Mouse (Mus musculus): ENCODE measurements at regions not wholly inside any gene's neighbourhood (a gene's known extent, or its start where the extent isn't known, plus 50 kb on each side); places are given as distances from the start of the nearest gene placed in this dataset.

DNA sequence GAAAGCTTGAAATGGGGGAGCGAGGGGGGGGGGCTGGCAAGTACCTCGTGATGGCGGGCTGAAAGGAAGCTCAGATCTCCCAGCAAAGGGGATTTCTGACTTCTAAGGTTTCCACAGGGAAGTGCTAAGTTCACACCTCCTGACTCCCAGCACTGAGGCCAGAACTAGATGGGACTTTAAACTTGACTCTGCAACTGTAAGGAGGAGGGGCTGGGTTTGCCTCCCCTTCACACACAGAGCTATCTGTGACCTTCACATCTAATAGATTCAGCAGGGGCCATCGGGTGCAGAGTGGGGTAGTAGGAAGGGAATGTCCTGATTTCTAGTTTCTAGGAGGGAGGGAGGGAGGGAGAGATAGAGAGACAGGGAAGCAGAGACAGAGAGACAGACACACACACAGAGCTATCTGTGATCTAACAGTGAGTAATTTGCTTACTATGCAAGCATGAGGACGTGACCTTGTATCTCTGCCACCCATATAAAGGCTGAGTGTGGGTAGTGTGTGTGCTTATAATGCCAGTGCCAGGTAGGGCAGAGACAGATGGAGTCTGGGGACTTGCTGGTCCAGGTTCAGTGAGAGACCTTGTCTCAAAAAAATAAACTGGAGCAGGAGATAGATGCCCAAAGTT lies 125.2 kb upstream of the Shb start:
- TF ChIP-seq CTCF (IDR thresholded peaks at IDR 0.05; ENCODE audit: extremely low read depth, insufficient read length, insufficient replicate concordance, low read depth, low read length) = no peak
- no peak for TF ChIP-seq POLR2A (IDR thresholded peaks at IDR 0.05; ENCODE audit: low read depth, low read length)
